Mouse (Mus musculus) T-cell, adult 66 days (primary cell): ENCODE data around the gene Sacm1l. TPM values are rescaled to one million over a fixed set of nuclear protein-coding genes. Genes with fewer than 3 reads are reported as not detected.

ENCODE experiments used
- total RNA-seq, 2 experiments: library from RNA; stranded (reverse); gene quantifications; 3 replicates in 1 of 2; 4 replicates in 1 of 2; pipeline ENCODE4 v1.2.4; 2023

Sacm1l gene
- total RNA-seq, result 10 to 100 TPM; 24.4 to 31.3 TPM

GRCm38 (mm10) chr9:123529392-123530157 lies at the start of gene Sacm1l:
Sacm1l (plus strand) TSS chr9:123529759.

DNA sequence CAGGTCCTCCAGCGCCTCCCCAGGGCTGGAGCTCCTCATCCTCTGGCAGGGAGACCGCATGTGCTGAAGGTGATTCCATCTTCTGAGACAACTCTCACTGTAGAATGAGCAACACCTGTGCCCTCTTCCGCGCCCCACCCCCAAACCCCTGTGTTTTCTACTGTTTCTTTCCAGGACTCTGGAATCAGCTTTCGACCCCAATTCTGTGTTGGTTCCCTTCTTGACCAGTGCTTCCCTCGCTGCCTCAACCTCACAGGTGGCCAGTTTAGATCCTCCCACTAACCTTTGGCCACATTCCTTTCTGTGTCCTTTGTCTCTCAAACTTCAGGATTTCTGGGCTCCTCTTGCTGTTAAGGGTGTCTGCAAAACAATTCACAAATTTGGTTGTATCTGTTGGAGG lies 102.7 kb downstream of the Sacm1l start, which contains the start of gene Slc6a20b:
Gene Slc6a20b (minus strand): TSS at position 285 of the 400 bp plus-strand sequence.

Other genes with a start within 250 kb of the Sacm1l start
- gene Lars2, start 162.8 kb upstream of the Sacm1l start, total RNA-seq, result 100 to 1,000 TPM; 479 to 853 TPM
- 10 to 100 TPM; 86.4 to 93.2 TPM for gene Limd1, start 51.1 kb upstream of the Sacm1l start, total RNA-seq
- gene Slc6a20b, start 102.8 kb downstream of the Sacm1l start, total RNA-seq, result not detected
- gene Ccr9, start 148.7 kb downstream of the Sacm1l start, total RNA-seq, result 10 to 100 TPM; 48.5 to 76.8 TPM
- gene Slc6a20a, start 149.1 kb downstream of the Sacm1l start, total RNA-seq, result not detected
- 10 to 100 TPM; 52.7 to 56.2 TPM for gene Lztfl1, start 187.9 kb downstream of the Sacm1l start, total RNA-seq